Mouse (Mus musculus) left cerebral cortex, postnatal 10 days (tissue): ENCODE measurements around the gene Mical3. TPM values are rescaled to one million over a fixed set of nuclear protein-coding genes. Genes with fewer than 3 reads are reported as not detected.

Experiments
- DNase-seq, 2 experiments: peaks; one replicate each; pipeline ENCODE4 v3.0.0; 2021 to 2022; ENCODE audit warnings: low spot score in 2 of 2, mixed read lengths in 1 of 2; ENCODE audit errors: extremely low spot score in 1 of 2
- intact Hi-C: fragments of 180-260 bp; cut with DNase I; formaldehyde crosslinking; loops from one replicate; pipeline ENCODE4 v1.15.1; 2025
- total RNA-seq, 2 experiments: library from RNA; stranded (reverse); gene quantifications; 2 replicates each; pipeline ENCODE4 v1.2.3; 2021

The Mical3 gene
- total RNA-seq, 2 experiments from 2014 or later, result 110 to 111 TPM

- intact Hi-C loops, result no loop called here
- DNase-seq, result no peak
Observed at GRCm38 (mm10) chr6:121098109-121098508, 32.7 kb downstream of the Mical3 start.

GRCm38 (mm10) chr6:121096862-121097261 lies 33.9 kb downstream of the Mical3 start:
- no peak for DNase-seq
- intact Hi-C loops, result no loop called here

GRCm38 (mm10) chr6:121096390-121096789 lies 34.4 kb downstream of the Mical3 start:
- no peak for DNase-seq
- intact Hi-C loops, result no loop called here

GRCm38 (mm10) chr6:121093662-121094408 lies 37.0 kb downstream of the Mical3 start:
- no peak for DNase-seq
- intact Hi-C loops, result no loop called here

- DNase-seq, result no peak
- intact Hi-C loops, result no loop called here
Observed at GRCm38 (mm10) chr6:121090786-121091185, 40.0 kb downstream of the Mical3 start.

GRCm38 (mm10) chr6:121087586-121088245 lies 43.1 kb downstream of the Mical3 start:
- intact Hi-C loops, result no loop called here
- DNase-seq, result no peak

- intact Hi-C loops, result no loop called here
- no peak for DNase-seq
Observed at GRCm38 (mm10) chr6:121087127-121087526, 43.7 kb downstream of the Mical3 start.

- intact Hi-C loops, result no loop called here
- no peak for DNase-seq
Observed at GRCm38 (mm10) chr6:121086226-121086625, 44.6 kb downstream of the Mical3 start.

GRCm38 (mm10) chr6:121084050-121084480 lies 46.7 kb downstream of the Mical3 start:
- intact Hi-C loops, result no loop called here
- DNase-seq, result no peak

- intact Hi-C loops, result no loop called here
- DNase-seq, result no peak
Observed at GRCm38 (mm10) chr6:121082094-121082473, 48.7 kb downstream of the Mical3 start.

- intact Hi-C loops, result no loop called here
- DNase-seq, result no peak
Observed at GRCm38 (mm10) chr6:121081288-121082093, 49.3 kb downstream of the Mical3 start.

GRCm38 (mm10) chr6:121078175-121078574 lies 52.6 kb downstream of the Mical3 start:
- intact Hi-C loops, result no loop called here
- no peak for DNase-seq

- intact Hi-C loops, result no loop called here
- DNase-seq, result no peak
Observed at GRCm38 (mm10) chr6:121076929-121077566, 53.8 kb downstream of the Mical3 start.

GRCm38 (mm10) chr6:121075763-121076162 lies 55.0 kb downstream of the Mical3 start:
- intact Hi-C loops, result no loop called here
- DNase-seq, result no peak

- DNase-seq, result no peak
- intact Hi-C loops, result no loop called here
Observed at GRCm38 (mm10) chr6:121073312-121073711, 57.5 kb downstream of the Mical3 start.

- no peak for DNase-seq
- intact Hi-C loops, result no loop called here
Observed at GRCm38 (mm10) chr6:121072615-121073014, 58.2 kb downstream of the Mical3 start.

- intact Hi-C loops, result no loop called here
- no peak for DNase-seq
Observed at GRCm38 (mm10) chr6:121070584-121071230, 60.1 kb downstream of the Mical3 start.

- intact Hi-C loops, result no loop called here
- DNase-seq, result no peak
Observed at GRCm38 (mm10) chr6:121069156-121069555, 61.6 kb downstream of the Mical3 start.

GRCm38 (mm10) chr6:121068087-121068464 lies 62.7 kb downstream of the Mical3 start:
- no peak for DNase-seq
- intact Hi-C loops, result no loop called here
